Mouse (Mus musculus) small intestine, adult 10 weeks (tissue): ENCODE results near the gene Cyp19a1. TPM values are rescaled to one million over a fixed set of nuclear protein-coding genes. Genes with fewer than 3 reads are reported as not detected.

Experiments used
- polyA plus RNA-seq: library from polyadenylated mRNA; stranded (reverse); fragments of 350-450 nt; fragmentation: Illumina TruSeq; extraction: RNeasy Lipid Tissue Mini Kit (QIAGEN cat#74804); gene quantifications from one replicate; pipeline ENCODE4 v1.2.3, GENCODE M21; 2014; ENCODE audit warnings: low replicate concordance

Gene Cyp19a1
- polyA plus RNA-seq: not detected

GRCm38 (mm10) chr9:54268010-54268409 lies at the start of gene Cyp19a1:
TSS of gene Cyp19a1 (minus strand) at chr9:54268110.

GRCm38 (mm10) chr9:54286331-54286987 lies 18.5 kb upstream of the Cyp19a1 start, which contains the start of gene Gldn:
TSS of gene Gldn (plus strand) at chr9:54286486.

Other genes with a start within 250 kb of the Cyp19a1 start
- 33.4 TPM for gene Tnfaip8l3, start 199.7 kb downstream of the Cyp19a1 start, polyA plus RNA-seq
- not detected for gene Gldn, start 18.4 kb upstream of the Cyp19a1 start, polyA plus RNA-seq
- 6.5 TPM for gene Dmxl2, start 233.5 kb upstream of the Cyp19a1 start, polyA plus RNA-seq